Mouse (Mus musculus): Measurements from ENCODE around the gene Stat5a. TPM values are rescaled to one million over a fixed set of nuclear protein-coding genes. Genes with fewer than 3 reads are reported as not detected.
A peak's percentile ranks its signal among the peaks of the same experiment; 100 is the strongest.

Stat5a gene
- polyA plus RNA-seq, 2 experiments from 2014 or later: 37.9 to 52.4 TPM

DNA sequence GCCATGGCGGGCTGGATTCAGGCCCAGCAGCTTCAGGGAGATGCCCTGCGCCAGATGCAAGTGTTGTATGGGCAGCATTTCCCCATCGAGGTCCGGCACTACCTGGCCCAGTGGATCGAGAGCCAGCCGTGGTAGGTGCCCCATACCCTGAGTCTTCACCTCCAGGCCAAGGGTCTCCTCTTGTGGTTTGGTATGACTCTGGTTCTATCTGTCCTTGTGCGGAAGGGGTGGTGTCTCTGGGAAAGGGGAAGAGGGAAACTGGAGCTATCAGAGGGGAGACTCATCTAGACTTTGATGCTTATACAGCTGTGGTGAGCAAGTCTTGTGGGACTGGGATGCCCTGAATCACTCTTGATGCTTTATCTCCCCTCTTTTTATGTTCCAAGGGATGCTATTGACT is 2.2 kb downstream of the Stat5a start:
- ATAC-seq: no peak

DNA sequence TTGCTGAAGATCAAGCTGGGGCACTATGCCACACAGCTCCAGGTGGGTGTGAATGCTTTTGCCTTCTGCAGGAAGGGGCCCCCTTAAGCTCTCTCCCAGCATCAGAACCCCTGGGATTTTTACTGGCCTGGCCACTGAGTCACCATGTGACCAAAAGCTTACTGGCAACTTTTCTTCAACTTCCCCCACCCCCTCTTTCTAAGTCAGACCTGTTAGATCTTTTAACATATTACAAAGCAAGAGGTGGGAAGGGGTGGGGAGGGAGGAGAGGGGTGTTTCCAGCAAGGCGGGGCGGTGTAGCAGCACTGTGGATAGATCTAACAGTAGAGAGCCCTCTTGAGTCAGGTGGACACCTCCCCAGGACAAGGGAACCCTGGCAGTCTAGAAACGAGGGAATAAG is 2.7 kb downstream of the Stat5a start:
- ATAC-seq: no peak

DNA sequence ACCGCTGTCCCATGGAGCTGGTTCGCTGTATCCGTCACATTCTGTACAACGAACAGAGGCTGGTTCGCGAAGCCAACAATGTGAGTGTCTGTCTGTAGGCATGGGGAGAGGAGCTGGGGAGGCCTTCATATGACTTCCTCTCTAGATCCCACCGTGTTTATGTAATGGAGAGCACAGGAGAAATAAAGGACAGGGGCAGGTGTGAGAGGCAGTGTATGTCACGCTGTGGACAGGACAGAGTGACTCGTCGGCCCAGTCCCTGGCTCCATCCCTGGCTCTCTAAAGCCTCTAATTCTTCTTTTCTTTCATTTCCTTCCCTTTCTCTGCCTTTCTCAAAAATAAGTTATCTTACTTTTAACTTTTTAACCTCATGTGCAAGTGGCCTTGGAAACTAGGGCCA is 4.0 kb downstream of the Stat5a start:
- ATAC-seq: no peak

DNA sequence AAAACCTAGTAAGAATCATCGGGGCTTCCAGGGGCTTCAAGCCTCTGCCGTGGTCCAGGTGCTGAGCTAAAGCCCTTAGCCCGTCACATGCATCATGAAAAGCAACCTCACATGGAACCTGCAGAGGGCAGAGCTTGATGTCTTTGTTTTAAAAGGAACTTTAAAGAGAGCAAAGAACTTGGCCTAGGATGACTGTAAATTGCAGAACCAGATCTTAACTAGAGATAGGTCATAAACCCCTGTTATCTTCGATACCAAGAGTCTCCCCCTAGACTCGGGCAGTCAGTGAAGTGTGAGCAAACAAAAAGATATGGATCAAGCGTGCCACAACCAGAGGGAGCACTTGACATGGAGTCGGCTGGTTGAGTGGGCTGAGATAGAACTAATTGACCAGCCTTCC is 6.5 kb downstream of the Stat5a start:
- no peak for ATAC-seq

DNA sequence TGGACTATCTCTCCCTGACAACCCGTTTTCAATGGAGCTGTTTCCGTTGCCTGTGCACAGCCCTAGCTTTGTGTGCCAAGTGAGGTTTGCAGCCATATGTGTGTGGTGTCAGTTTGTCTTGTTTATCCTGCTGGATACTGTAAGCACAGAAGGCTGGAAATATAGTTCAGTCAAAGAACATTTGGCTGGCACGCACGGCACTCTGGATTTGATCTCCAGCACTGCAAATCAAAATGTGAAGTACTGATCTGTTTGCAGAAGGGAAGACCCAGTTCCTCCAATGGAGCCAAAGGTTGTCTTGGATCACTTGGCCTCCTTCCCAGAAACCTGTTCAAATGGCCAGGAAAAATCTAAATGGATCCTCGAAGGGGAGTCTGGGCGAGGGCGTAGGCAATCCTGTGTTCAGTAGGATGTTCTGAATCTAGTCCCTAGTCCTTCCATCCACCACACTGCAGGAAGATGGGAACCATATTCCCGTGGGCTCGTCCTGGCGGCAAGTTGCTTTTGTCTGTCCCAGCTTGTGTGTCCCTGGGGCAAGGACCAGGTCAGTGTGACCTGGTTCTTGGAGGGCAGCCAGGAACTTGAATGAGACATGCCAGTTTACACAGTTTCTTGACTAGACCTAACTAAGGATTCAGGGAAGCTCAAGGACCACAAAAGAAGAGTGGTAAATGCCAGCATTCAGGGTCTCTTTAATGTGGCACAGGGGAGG is 11.3 kb downstream of the Stat5a start:
- no peak for ATAC-seq

DNA sequence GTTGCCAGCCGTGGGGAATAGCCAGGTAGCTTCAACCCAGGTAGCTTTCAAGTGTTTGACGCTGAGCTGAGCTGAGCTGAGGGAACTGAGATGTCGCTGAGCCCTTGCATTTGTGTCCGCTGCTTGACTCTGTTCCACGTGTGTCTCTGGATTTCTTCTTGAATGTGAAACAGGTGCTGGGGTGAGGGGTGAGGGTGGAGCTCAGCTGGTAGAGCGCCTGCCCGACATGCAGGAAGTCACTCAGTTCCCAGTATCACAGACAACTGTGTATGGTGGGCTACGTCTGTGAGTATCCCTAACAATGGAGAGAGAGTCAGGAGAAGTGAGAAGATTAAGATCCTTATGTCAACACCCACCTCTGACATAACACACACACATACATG is 11.8 kb downstream of the Stat5a start:
- no peak for ATAC-seq

DNA sequence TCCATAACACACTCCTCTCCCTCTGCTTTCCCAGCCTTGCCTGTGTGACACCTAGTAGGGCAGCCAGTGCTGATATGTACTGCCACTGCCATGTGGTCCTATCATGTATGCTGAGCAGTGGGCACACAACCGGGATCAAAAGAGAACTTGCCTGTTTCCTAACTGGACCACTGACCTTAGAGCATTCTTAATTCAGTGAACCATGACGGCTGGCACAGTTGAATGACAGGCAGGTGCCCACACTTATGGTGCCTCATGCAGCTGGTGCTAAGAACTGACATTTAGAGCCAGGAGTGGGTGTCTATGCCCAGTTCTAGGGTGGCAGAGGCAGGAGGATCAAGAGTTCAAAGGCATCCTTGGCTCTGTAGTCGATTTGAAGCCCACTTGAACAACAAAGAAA is 16.6 kb downstream of the Stat5a start:
- no peak for ATAC-seq

DNA sequence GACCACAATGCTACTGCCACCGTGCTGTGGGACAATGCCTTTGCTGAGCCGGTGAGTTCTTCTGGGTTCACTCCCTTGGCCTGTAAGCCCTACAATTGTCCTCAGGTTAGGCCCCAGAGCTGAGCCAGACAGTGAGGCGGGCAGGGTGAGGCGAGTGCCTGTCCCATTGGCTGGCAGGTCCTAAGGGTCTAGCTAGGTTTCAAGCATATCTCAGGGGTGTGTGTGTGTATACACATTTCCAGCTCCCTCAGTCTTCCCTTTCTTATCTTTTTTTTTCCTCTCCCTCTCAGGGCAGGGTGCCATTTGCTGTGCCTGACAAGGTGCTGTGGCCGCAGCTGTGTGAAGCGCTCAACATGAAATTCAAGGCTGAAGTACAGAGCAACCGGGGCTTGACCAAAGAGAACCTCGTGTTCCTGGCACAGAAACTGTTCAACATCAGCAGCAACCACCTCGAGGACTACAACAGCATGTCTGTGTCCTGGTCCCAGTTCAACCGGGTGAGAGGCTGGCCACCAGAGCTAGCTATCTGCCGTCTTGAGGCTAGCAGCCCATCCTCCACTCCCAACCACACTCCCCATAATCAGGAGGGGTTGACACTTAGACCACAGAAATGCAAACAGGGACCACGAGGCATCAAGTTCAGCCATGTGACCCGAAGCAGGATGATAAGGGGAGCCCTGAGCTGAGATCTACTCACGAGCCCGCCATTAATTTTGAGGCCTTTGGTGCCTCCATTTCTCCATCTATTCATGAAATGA is 20.3 kb downstream of the Stat5a start:
- no peak for ATAC-seq

DNA sequence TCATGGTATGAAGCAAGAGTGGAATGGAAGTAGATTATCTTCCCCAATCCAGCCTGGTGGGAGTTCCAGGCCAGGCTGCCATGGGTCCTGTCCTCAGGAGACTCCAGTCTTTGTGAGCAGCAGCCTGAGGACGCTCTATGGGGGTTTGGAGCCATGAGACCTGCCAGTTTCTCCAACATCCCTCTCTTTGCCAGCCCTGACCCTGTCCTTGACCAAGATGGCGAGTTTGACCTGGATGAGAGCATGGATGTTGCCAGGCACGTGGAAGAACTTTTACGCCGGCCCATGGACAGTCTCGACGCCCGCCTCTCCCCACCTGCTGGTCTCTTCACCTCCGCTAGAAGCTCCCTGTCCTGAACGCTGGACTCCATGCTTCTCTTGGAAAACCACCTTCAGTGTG is 24.5 kb downstream of the Stat5a start:
- no peak for ATAC-seq

DNA sequence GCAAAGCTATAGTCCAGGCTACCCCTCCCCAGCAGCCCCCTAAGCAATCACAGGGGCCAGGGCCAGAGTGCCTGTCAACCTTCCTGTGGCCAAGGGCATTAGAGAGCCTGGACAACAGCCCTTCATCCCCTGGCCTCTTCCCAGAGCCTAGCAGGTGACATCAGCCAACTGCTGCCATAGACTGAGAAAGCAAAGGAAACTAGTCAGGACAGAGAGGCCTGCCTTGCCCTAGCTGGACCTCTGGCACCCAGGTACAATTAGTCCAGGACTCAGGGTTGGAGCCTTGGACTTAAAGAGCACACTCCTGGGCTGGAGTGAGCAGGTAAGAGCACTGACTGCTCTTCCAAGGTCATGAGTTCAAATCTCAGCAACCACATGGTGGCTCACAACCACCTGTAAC is 26.3 kb downstream of the Stat5a start:
- ATAC-seq: no peak

DNA sequence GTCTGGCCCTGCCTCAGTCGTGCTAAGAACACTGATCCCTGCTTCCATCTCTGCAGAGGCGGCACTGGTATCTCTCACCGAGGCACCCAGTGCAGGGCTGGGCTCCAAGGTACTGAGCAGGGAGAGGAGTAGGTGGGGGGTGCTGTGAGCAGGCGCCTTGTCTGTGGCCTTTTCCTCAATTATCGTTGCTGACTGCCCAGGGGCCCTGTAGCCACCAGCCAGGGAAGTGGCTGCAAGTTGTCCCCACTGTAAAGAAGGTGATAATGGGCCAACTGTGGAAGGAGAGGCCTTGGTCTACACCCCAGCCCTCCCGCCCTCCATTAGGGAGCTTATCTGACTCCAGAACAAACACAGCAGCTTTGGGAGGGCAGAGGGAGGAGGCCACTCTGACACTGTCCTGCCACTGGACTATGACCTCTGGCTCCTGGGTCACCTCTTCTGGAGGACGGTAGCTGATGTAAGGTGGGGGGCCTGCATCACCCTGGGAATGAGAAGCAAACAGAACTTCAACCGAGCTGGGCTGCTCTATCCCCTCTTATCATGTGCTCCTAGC is 27.1 kb downstream of the Stat5a start:
- no peak for ATAC-seq

DNA sequence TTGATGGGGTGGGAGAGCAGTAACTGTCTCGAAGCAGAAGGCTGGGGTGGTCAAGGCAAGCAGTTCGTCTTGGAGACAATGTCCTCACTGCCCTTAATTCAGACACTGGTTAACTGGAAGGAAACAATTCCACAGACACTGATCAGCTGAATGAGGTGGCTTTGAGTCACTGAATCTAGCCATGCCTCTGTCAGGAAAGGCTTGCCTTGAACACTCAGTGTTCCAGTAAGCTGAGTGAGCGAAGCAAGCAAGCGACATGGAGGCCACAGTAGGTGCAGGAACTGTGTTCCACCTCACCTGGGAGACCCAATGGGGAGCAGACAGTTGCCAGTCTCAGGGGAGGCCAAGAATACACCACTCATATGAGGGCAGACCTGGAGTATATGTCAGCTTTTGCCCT is 28.1 kb downstream of the Stat5a start:
- no peak for ATAC-seq

DNA sequence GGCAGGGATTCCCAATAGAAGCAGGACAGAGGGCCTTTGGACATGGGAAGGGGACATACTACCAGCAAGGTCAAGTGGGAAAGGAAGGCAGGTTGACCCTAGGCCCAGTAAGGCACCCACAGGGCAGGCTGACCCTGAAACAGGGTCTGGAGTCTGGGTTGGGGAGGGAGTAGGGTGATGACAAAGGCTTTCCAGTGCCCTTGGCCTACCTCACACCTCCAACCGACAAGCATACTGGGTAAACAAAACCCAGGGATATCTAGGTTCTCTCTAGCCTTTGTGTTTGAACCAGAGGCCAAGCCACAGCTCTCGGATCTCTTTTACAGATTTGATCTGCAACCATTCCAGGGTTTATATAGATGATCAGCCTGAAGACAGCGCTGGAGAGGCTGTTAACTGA is 28.6 kb downstream of the Stat5a start:
- ATAC-seq: no peak

DNA sequence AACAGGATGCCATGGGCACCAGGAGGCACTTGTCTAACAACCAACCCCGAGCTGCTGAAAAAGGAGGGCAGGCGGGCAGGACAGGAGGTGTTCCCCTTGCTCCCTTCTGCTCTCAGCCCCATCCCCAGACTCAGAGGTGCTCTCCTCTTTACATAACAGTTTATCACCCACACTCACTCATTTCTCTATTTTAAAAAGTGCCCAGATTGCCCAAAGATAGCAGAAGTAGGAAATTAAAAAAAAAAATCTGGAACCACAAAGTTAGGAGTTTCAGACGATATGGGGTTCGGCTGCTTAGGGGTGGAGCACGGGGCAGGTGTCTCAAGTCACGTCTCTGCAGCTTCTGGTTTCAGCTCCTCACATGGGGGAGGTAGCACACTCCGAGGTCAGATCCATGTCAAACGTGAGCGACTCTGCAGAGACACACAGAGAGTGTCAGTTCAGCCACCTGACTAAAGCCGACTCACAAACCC is 29.2 kb downstream of the Stat5a start:
- no peak for ATAC-seq

DNA sequence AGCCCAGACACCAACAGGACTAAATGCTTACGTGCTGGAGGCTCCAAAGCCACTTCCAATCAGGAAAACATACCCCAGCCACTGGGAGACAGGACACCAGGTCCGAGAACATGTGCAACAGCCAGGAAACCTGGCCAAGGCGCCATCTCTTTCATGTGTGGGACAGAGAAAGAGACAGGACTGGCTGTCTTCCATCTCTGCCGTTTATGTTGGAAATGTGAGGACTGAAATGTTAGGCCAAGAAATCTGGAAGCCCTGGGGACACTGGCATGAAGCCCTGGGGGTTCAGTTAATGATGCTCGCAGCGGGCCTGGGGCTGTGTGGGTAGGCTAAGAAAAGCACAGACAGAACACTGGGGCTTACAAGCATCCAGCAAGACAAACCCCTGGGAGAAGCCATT is 31.3 kb downstream of the Stat5a start:
- ATAC-seq: no peak

DNA sequence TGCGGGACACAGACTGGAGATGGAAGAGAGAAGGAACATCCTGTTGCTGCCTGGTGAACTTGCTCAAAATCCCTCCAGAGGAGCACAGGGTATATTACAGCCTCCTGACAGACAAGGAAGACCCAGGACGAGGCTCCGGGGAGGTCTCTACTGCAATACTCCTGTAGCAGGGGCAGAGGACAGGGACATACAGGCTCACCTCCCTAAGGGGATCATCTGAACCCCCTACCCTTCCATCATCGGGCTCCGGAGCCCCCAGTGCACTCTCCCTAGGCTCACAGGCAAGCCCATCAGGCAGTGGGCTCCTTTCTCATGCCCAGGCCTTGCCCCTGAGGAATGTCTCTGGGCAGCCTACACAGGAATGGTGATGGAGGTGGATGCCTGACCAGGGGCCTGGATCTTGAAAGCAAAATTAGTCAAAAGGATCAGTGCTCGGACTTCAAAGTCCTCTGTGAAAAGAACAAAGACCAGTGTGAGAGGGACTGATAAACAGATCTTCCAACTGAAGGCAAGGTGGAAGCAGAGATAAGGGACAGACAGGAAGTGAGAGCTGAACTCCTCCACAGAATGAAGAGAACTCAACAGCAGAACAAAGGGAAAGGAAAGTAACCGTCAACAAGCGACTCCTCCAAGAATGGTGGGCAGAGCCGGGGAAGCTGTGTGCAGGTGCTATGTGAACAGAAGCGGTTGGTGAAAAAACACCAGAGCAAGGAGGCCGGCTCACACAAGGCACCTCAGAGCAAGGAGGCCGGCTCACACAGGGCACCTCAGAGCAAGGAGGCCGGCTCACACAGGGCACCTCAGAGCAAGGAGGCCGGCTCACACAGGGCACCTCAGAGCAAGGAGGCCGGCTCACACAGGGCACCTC is 32.3 kb downstream of the Stat5a start:
- ATAC-seq: peak; percentile 65

DNA sequence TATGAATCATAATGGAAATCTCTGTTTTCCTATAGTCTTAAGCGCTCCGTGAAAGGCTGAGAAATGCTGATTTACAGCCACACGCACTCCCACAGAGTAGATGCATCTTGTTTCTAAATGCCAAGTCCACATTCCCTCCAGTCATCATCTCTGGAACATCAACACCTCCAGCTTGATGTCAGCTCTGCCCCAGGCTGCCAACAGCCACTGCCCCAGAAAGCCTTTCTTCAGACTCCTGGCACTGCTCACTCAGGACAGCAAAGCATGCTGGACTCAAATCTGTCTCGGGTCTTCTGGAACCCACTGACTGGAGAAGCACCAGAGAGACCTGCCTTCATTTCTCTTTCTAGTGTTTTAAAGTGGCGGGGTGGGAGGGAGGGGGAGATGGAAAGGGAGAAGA is 33.3 kb downstream of the Stat5a start:
- no peak for ATAC-seq

DNA sequence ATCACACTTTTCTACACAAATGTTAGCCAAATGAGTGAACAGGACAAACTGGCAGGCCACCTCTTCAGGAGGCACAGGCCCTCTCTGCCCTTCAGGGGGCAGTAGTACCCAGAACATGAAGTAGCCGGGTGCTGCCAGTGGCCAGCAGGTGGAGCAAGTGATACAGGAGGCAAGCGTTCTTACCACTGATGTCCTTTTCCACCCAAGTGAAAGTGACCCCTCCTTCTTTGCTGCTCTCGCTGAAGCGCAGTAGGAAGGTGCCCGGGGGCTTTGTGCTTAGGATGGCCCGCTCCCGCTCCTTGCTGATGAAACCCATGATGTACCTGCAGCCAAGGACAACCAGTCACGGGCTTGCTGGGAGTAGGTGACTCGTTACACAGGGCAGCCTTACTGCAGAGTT is 34.3 kb downstream of the Stat5a start:
- ATAC-seq: peak; percentile 79

DNA sequence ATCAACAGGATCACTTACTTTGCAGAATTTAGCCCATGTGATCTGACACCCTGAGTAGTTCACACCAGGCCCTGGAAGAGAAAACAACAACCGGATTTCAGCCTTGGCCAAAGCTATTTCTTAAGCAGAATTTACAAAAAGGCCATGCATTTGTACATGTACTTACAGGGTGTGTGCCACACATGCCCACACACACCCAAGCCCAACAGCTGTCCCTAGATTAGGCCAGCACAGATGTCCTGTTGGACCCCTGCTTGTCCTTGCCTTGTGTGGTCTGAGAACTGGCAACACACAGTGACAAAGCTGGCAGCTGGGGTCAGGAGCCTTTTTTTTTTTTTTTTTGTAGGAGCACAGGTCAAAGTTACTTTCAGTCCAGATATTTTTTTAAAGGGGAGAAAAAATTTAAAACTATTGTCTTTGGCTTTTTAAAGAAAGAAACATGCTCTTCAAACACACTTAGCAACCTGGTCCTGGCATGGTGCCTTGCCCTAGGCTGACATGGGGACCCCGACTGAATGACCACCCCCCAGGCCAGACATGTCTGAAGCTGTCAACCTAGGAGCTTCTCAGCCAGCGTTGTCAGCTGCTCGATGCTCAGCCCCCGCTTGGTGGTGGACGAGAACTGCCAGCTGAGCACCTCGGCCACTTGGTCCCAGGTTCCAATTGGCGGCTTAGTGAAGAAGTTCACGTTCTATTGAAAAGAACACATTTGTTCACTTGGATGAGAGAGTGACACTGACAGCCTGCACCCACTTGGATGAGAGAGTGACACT is 35.2 kb downstream of the Stat5a start:
- no peak for ATAC-seq

DNA sequence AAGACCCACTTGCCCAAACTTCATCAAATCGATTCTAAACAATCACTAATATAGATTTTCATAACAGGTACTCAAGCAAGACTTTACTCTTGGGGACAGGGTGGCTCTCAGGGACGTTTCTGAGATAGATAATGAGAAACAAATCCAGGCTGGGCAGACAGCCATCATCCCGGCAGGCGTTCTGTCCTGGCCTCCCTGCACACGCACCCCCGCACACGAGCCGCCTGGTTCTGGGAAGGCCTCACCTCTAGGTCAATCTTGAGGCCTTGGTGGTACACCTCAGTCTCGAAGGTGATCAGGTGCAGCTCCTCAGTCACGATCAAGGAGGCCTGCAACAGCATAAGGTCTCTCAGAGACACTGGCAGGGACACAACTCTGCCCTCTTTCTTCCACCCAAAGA is 36.9 kb downstream of the Stat5a start:
- ATAC-seq: no peak

DNA sequence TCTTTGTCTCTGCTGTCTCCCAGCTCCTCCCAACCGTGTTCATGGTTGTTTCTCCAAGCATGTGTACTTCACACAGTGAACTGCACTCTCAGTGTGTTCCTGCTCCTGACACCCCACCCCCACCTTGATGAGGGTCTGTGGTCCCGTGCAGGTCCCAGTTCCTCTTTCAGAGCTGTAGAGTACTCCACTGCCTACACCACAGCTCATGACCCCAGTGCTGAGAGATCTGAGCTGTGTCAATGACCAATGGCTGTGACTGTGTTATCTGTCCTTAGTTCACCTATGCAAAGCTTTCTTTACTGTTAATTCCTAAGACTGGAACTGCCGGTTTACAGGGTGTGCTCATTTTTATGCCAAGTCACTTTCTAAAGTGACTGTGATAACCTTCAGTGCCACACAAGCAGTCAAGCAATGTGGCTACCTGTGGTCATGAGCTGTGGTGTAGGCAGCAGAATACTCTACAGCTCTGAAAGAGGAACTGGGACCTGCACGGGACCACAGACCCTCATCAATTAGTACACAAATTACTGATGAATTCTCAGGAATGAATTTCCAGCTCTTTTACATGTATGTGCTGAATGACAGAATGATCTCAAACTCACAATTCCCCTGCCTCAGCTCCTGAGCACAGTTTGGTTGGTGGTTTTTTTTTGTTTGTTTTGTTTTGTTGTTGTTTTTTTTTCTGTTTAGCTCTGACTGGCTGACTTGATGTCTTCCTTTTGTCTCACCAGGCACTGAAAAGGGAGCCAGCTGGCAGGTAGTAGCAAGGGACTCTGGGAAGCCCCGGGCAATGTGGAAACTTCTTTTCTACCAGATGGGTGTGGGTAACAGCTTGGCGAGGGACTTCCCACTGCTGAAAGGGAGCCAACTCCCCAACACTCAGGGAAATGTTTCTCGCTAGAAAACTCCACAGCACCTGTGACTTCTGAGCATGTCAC is 38.4 kb downstream of the Stat5a start:
- ATAC-seq: peak; percentile 77

Measured in CD4-positive, CD25-positive, alpha-beta regulatory T cell, adult 4 months (primary cell).